Mouse (Mus musculus) embryo, embryonic 10.5 days (tissue): Measurements from ENCODE around the gene Gsto2.
A peak's percentile ranks its signal among the peaks of the same experiment; 100 is the strongest.

Source experiments
- DNase-seq: peaks from one replicate; pipeline ENCODE4 v3.0.0-alpha.2; 2015; ENCODE audit warnings: low spot score

The Gsto2 gene

GRCm38 (mm10) chr19:47857957-47858942 is 7.1 kb upstream of the Gsto2 start:
- no peak for DNase-seq

- no peak for DNase-seq
Measured at GRCm38 (mm10) chr19:47859180-47859579, 6.2 kb upstream of the Gsto2 start.

- DNase-seq = no peak
Measured at GRCm38 (mm10) chr19:47862581-47862980, 2.8 kb upstream of the Gsto2 start.

- no peak for DNase-seq
Measured at GRCm38 (mm10) chr19:47864051-47864450, 1.3 kb upstream of the Gsto2 start.

- no peak for DNase-seq
Measured at GRCm38 (mm10) chr19:47864721-47865120, 613 bp upstream of the Gsto2 start.

GRCm38 (mm10) chr19:47867628-47868175 is 2.4 kb downstream of the Gsto2 start:
- no peak for DNase-seq

- DNase-seq = no peak
Measured at GRCm38 (mm10) chr19:47868951-47869350, 3.6 kb downstream of the Gsto2 start.

- no peak for DNase-seq
Measured at GRCm38 (mm10) chr19:47869516-47869915, 4.2 kb downstream of the Gsto2 start.

- DNase-seq = no peak
Measured at GRCm38 (mm10) chr19:47870102-47870666, 4.8 kb downstream of the Gsto2 start.

GRCm38 (mm10) chr19:47871515-47871914 is 6.2 kb downstream of the Gsto2 start:
- DNase-seq = peak; percentile 62

GRCm38 (mm10) chr19:47876252-47876651 is 10.9 kb downstream of the Gsto2 start:
- no peak for DNase-seq

GRCm38 (mm10) chr19:47881538-47881937 is 16.2 kb downstream of the Gsto2 start:
- DNase-seq = no peak

- peak; percentile 94 for DNase-seq
Measured at GRCm38 (mm10) chr19:47882151-47882881, 17.0 kb downstream of the Gsto2 start.

- DNase-seq = peak; percentile 22
Measured at GRCm38 (mm10) chr19:47882882-47883254, 17.5 kb downstream of the Gsto2 start.

GRCm38 (mm10) chr19:47884296-47885085 is 19.2 kb downstream of the Gsto2 start:
- no peak for DNase-seq

GRCm38 (mm10) chr19:47885191-47885743 is 19.9 kb downstream of the Gsto2 start:
- DNase-seq = no peak

- DNase-seq = no peak
Measured at GRCm38 (mm10) chr19:47885886-47886285, 20.6 kb downstream of the Gsto2 start.

GRCm38 (mm10) chr19:47886617-47887016 is 21.3 kb downstream of the Gsto2 start:
- DNase-seq = peak; percentile 23

GRCm38 (mm10) chr19:47887417-47887816 is 22.1 kb downstream of the Gsto2 start:
- no peak for DNase-seq

- no peak for DNase-seq
Measured at GRCm38 (mm10) chr19:47888037-47888436, 22.7 kb downstream of the Gsto2 start.

- DNase-seq = no peak
Measured at GRCm38 (mm10) chr19:47890489-47891130, 25.3 kb downstream of the Gsto2 start.
